8 mouse cellular contexts compared by ENCODE assay signal in the genomic region with DNA sequence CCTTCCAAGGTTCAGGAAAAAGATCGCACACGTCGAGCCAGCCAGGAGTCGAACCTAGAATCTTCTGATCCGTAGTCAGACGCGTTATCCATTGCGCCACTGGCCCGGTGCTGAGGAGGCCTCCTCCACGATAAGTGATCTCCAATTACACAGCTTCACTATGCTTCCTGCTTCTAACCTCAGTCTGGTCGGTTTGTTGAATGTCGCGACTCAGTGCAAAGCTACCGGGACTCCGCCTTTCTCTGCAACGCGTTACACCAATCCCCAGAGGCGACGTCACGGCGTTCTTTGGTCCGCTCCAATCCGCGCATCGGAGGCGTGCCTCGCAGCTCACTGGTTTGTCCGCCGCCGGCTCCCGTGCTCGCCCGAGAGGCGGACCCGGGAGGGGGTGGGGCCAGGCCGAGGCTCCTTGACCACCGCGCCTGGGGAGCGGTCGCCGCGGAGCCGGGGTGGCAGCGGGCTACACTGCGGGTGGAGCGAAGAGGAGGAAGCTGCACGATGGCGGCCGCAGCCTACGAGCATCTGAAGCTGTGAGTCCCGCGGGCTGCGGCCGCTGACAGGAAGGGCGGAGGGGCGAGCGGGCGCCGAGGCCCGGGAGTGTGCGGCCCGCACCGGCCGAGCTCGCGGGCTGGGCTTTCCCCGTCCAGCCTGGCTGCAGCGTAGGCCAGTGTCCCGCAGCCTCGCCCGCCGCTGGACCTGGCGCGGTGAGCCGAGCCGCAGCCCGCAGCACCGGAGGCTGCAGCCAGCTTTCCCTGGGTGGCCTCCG. TPM values are rescaled to one million over a fixed set of nuclear protein-coding genes. Genes with fewer than 3 reads are reported as not detected.
DNase-seq lines count a peak whose midpoint lies in the region; ATAC-seq and TF ChIP-seq lines count a peak whose summit lies in the region.

Sacm1l (plus strand) TSS at position 368 of the 766 bp plus-strand sequence.

- TF ChIP-seq CTCF in C2C12 (IDR thresholded peaks at IDR 0.05; ENCODE audit: control insufficient read depth, insufficient read depth, insufficient read length): no peak
- no peak for TF ChIP-seq CTCF in brain, embryonic 14.5 days (IDR thresholded peaks at IDR 0.05; ENCODE audit: borderline replicate concordance, extremely low read depth, insufficient read depth, insufficient read length)
- no peak for TF ChIP-seq CTCF in liver, adult 2 months (IDR thresholded peaks at IDR 0.05; ENCODE audit: low read depth, low read length)

- H3K36me3 ChIP-seq in C2C12 (ENCODE audit: control insufficient read depth, insufficient read depth) (no peaks in the 10 kb centered on the region), myocyte (ENCODE audit: control insufficient read depth, insufficient read depth) (no peaks in the 10 kb centered on the region)
- H3K36me3 ChIP-seq in erythroblast, embryonic 14.5 days (ENCODE audit: control insufficient read depth): peaks cover 5% of the 10 kb centered on the region
- H3K36me3 ChIP-seq in heart, embryonic 11.5 days (ENCODE audit: control insufficient read depth, insufficient read depth, low read length): no peaks in the 10 kb centered on the region
- H3K36me3 ChIP-seq in kidney, embryonic 16.5 days (ENCODE audit: insufficient read depth, low read length): 0 out of 2 replicates have a peak, but pooled peaks cover 3% of the 10 kb centered on the region
- H3K36me3 ChIP-seq in liver, adult 2 months (ENCODE audit: control insufficient read depth, insufficient read depth, low read length): no peaks in the 10 kb centered on the region
- no peaks in the 10 kb centered on the region for H3K36me3 ChIP-seq in splenic B cell, adult 2 months (ENCODE audit: control insufficient read depth, insufficient read depth, low read length, poor library complexity, severe bottlenecking)

- peak within 1 kb of the TSS; percentile 97 for H3K9ac ChIP-seq in heart, embryonic 11.5 days (ENCODE audit: low read depth, low read length)
- peak within 1 kb of the TSS; percentile 98 for H3K9ac ChIP-seq in kidney, embryonic 16.5 days (replicated peaks; ENCODE audit: low read length)
- peak within 1 kb of the TSS; percentile 99 for H3K9ac ChIP-seq in liver, adult 2 months (ENCODE audit: low read depth, low read length)

- peak; percentile 99 for ATAC-seq in heart, embryonic 11.5 days (replicated peaks; ENCODE audit: insufficient number of reproducible peaks, low FRiP score, low TSS enrichment)
- peak; percentile 100 for ATAC-seq in kidney, embryonic 16.5 days (ENCODE audit: low FRiP score, low TSS enrichment)

- H3K27ac ChIP-seq in heart, embryonic 11.5 days (ENCODE audit: low read depth, low read length): peak within 1 kb of the TSS; percentile 96
- H3K27ac ChIP-seq in kidney, embryonic 16.5 days (ENCODE audit: low read length): peak within 1 kb of the TSS; percentile 93
- peak within 1 kb of the TSS; percentile 84 for H3K27ac ChIP-seq in liver, adult 2 months (replicated peaks; ENCODE audit: insufficient read depth, low read depth, low read length)

- peak within 1 kb of the TSS; percentile 80 for H3K4me2 ChIP-seq in heart, embryonic 11.5 days
- peak within 1 kb of the TSS; percentile 64 for H3K4me2 ChIP-seq in kidney, embryonic 16.5 days (replicated peaks; ENCODE audit: low read depth, low read length)
- H3K4me2 ChIP-seq in myocyte (ENCODE audit: low read depth): peak within 1 kb of the TSS; percentile 78

- peak; percentile 100 for DNase-seq in brain, embryonic 14.5 days (ENCODE audit: low read depth)
- peak; percentile 98 for DNase-seq in liver, adult 2 months (ENCODE audit: extremely low read depth, low read depth, low spot score)
- peak; percentile 99 for DNase-seq in splenic B cell, adult 2 months (ENCODE audit: low read depth, low spot score)

- H3K79me2 ChIP-seq in C2C12 (ENCODE audit: control insufficient read depth, insufficient read depth): peaks cover 50% of the 10 kb centered on the region
- peaks cover 6% of the 10 kb centered on the region; the same call in 1 of the 2 replicates for H3K79me2 ChIP-seq in liver, adult 2 months (ENCODE audit: control insufficient read depth, insufficient read depth, low read length)
- H3K79me2 ChIP-seq in myocyte (ENCODE audit: control insufficient read depth, insufficient read depth): peaks cover 46% of the 10 kb centered on the region

- H3K4me1 ChIP-seq in erythroblast, embryonic 14.5 days (ENCODE audit: control insufficient read depth): peaks cover 73% of the 10 kb centered on the region
- H3K4me1 ChIP-seq in heart, embryonic 11.5 days (ENCODE audit: control insufficient read depth, insufficient read depth, low read length): peaks cover 10% of the 10 kb centered on the region
- peaks cover 26% of the 10 kb centered on the region for H3K4me1 ChIP-seq in kidney, embryonic 16.5 days (ENCODE audit: insufficient read depth, low read length)
- H3K4me1 ChIP-seq in liver, adult 2 months (ENCODE audit: control insufficient read depth, insufficient read depth, low read length): peaks cover 8% of the 10 kb centered on the region

- H3K27me3 ChIP-seq in C2C12 (ENCODE audit: control insufficient read depth, insufficient read depth, insufficient read length) (no peaks in the 10 kb centered on the region), myocyte (ENCODE audit: control insufficient read depth, insufficient read depth, insufficient read length) (no peaks in the 10 kb centered on the region)
- no peaks in the 10 kb centered on the region for H3K27me3 ChIP-seq in erythroblast, embryonic 14.5 days (ENCODE audit: control insufficient read depth)
- no peaks in the 10 kb centered on the region for H3K27me3 ChIP-seq in heart, embryonic 11.5 days (ENCODE audit: control insufficient read depth, insufficient read depth, low read length)
- H3K27me3 ChIP-seq in kidney, embryonic 16.5 days (ENCODE audit: insufficient read depth, low read length): no peaks in the 10 kb centered on the region
- H3K27me3 ChIP-seq in liver, adult 2 months (ENCODE audit: control insufficient read depth, insufficient read depth, low read length): no peaks in the 10 kb centered on the region
- H3K27me3 ChIP-seq in splenic B cell, adult 2 months (ENCODE audit: control insufficient read depth, insufficient read depth, low read length, poor library complexity, severe bottlenecking): no peaks in the 10 kb centered on the region

- peak; percentile 82 for TF ChIP-seq POLR2A in brain, embryonic 14.5 days (IDR thresholded peaks at IDR 0.05; ENCODE audit: borderline replicate concordance, extremely low read depth, insufficient read depth, insufficient read length, poor library complexity, severe bottlenecking)
- TF ChIP-seq POLR2A in liver, adult 2 months (IDR thresholded peaks at IDR 0.05; ENCODE audit: extremely low read depth, insufficient read depth, low read length): peak; percentile 92
- peak; percentile 67 for TF ChIP-seq POLR2A in myocyte (IDR thresholded peaks at IDR 0.05; ENCODE audit: insufficient read length, low read depth)

- peak within 1 kb of the TSS; percentile 64 for H3K4me3 ChIP-seq in C2C12 (ENCODE audit: insufficient read depth, poor library complexity, severe bottlenecking)
- peak within 1 kb of the TSS; percentile 95 for H3K4me3 ChIP-seq in erythroblast, embryonic 14.5 days (replicated peaks)
- peak within 1 kb of the TSS; percentile 95 for H3K4me3 ChIP-seq in heart, embryonic 11.5 days (ENCODE audit: low read depth, low read length)
- H3K4me3 ChIP-seq in kidney, embryonic 16.5 days (ENCODE audit: low read length): peak within 1 kb of the TSS; percentile 99
- H3K4me3 ChIP-seq in liver, adult 2 months (ENCODE audit: insufficient read depth, low read depth, low read length): peak within 1 kb of the TSS; percentile 98
- peak within 1 kb of the TSS; percentile 61 for H3K4me3 ChIP-seq in myocyte

- under 1% methylated on average over 78 of the region's 79 CpGs for WGBS in heart, embryonic 11.5 days (ENCODE audit: insufficient replicate concordance)
- WGBS in kidney, embryonic 16.5 days: under 1% methylated on average over 75 of the region's 79 CpGs
- under 1% methylated on average over 77 of the region's 79 CpGs for whole genome bisulfite sequencing in liver, adult 2 months

- no peaks in the 10 kb centered on the region for H3K9me3 ChIP-seq in erythroblast, embryonic 14.5 days (ENCODE audit: control insufficient read depth, low read length)
- no peaks in the 10 kb centered on the region for H3K9me3 ChIP-seq in heart, embryonic 11.5 days (replicated peaks; ENCODE audit: control insufficient read depth, low read length)
- H3K9me3 ChIP-seq in kidney, embryonic 16.5 days (ENCODE audit: low read length): no peaks in the 10 kb centered on the region

- H3K79me3 ChIP-seq in C2C12 (ENCODE audit: low read depth): peaks cover 28% of the 10 kb centered on the region

- peak within 1 kb of the TSS; percentile 83 for H3ac ChIP-seq in C2C12 (ENCODE audit: control insufficient read depth, insufficient read length, low read depth)
- peak within 1 kb of the TSS; percentile 90 for H3ac ChIP-seq in myocyte (ENCODE audit: control insufficient read depth, insufficient read length)

TF ChIP-seq in C2C12, 6 proteins besides CTCF, POLR2A, EP300 and RAD21:
- TF ChIP-seq MAX (IDR thresholded peaks at IDR 0.05): no peak
- no peak for TF ChIP-seq MYOD1 (IDR thresholded peaks at IDR 0.05; ENCODE audit: control insufficient read depth, insufficient read length, low read depth)
- TF ChIP-seq CEBPB (IDR thresholded peaks at IDR 0.05; ENCODE audit: low read depth): peak; percentile 21
- TF ChIP-seq USF1 (IDR thresholded peaks at IDR 0.05; ENCODE audit: low read depth): no peak

TF ChIP-seq in myocyte, 11 proteins besides CTCF, POLR2A, EP300 and RAD21:
- peak; percentile 51; the same call in 1 of the 2 replicates for TF ChIP-seq CEBPB (IDR thresholded peaks at IDR 0.05; ENCODE audit: insufficient read depth, poor library complexity, severe bottlenecking)
- peak; percentile 63 for TF ChIP-seq POLR2AphosphoS2 (IDR thresholded peaks at IDR 0.05; ENCODE audit: insufficient read length, low read depth)
- peak; percentile 29 for TF ChIP-seq SRF (IDR thresholded peaks at IDR 0.05; ENCODE audit: control insufficient read depth, insufficient read length, low read depth)
- no peak for TF ChIP-seq TCF3 (IDR thresholded peaks at IDR 0.05; ENCODE audit: insufficient read length, low read depth)
- no peak for TF ChIP-seq MAX (IDR thresholded peaks at IDR 0.05; ENCODE audit: low read depth)

RNA-seq across cellular contexts. Expression of gene Sacm1l, which starts in this region (rescaled TPM):
- 9.1 TPM for polyA plus RNA-seq in C2C12 (2012; fragmentation: generic; extraction: Trizol)
- polyA plus RNA-seq in brain, embryonic 14.5 days (2012; rRNA removed): 25.0 and 26.2 TPM in 2 replicates
- polyA plus RNA-seq in erythroblast, embryonic 14.5 days (2012): 0.07 and 0.08 TPM in 2 replicates
- polyA plus RNA-seq in heart, embryonic 11.5 days (2014; fragmentation: Nextera tagmentation; extraction: Ambion mirVana): 38.1 and 50.2 TPM in 2 replicates
- polyA plus RNA-seq in kidney, embryonic 16.5 days (2015; fragmentation: Nextera tagmentation; extraction: Ambion mirVana): 63.8 and 68.7 TPM in 2 replicates
- total RNA-seq in liver, adult 2 months (2014; rRNA removed): 62.3 and 74.3 TPM in 2 replicates
- 7.7 and 9.4 TPM in 2 replicates for polyA plus RNA-seq in liver, adult 2 months (2012; rRNA removed)
- polyA plus RNA-seq in myocyte (2012; fragmentation: generic; extraction: Trizol): 11.0 TPM

Comparison
In these comparisons a context has a peak if more than half of its experiments do, and no peak if none do; other contexts are left out.
1. Peak in every context shown above with its lines: DNase-seq, ATAC-seq, H3K4me3 ChIP-seq and H3K27ac ChIP-seq.